Comparison of ENCODE assay signal across 9 mouse cellular contexts in genomic region chr8:11010913-11011605, GRCm38 (mm10). TPM values are rescaled to one million over a fixed set of nuclear protein-coding genes. Genes with fewer than 3 reads are reported as not detected.
DNase-seq lines count a peak whose midpoint lies in the region; ATAC-seq lines count a peak whose summit lies in the region.
"Had no signal": no experiment of that assay in that cellular context is flagged by ENCODE, and none has a peak within 500 bp of the region (broad histone marks: within the 10 kb centered on the region; RNA-seq: fewer than 3 reads in every experiment).

No protein-coding gene starts in this region.

- H3K9ac ChIP-seq in liver, embryonic 11.5 days (ENCODE audit: low read depth, low read length) = peak overlapping the region; percentile 37; the same call in 1 of the 2 replicates

- peak overlapping the region; percentile 24; the same call in 1 of the 2 replicates for H3K4me3 ChIP-seq in heart, embryonic 10.5 days
- no peak overlapping the region; the same call in 1 of the 2 replicates for H3K4me3 ChIP-seq in liver, embryonic 11.5 days (ENCODE audit: low read depth, low read length)
- H3K4me3 ChIP-seq: myocyte had no signal

- DNase-seq in heart, embryonic 10.5 days (ENCODE audit: low spot score) = no peak
- no peak for DNase-seq in heart, adult 18-20 months
- peak; percentile 60 for DNase-seq in adrenal gland, postnatal 25 days
- peak; percentile 15 to 16 for DNase-seq in heart, postnatal 36 days
- DNase-seq in liver, embryonic 11.5 days (ENCODE audit: low spot score) = no peak
- no peak for DNase-seq in urinary bladder, adult 2 months (ENCODE audit: low spot score)
- no peak for DNase-seq in frontal cortex, postnatal 14 days (ENCODE audit: low spot score in 2 of 2)
- no peak for DNase-seq in gastrocnemius, adult 18-20 months (ENCODE audit: low spot score)

- H3K36me3 ChIP-seq in heart, embryonic 10.5 days = peaks cover 7% of the 10 kb centered on the region
- no peaks in the 10 kb centered on the region; the same call in 1 of the 2 replicates for H3K36me3 ChIP-seq in liver, embryonic 11.5 days (ENCODE audit: control insufficient read depth, insufficient read depth, low read length)

- intact Hi-C loops in heart, postnatal 36 days (cut with DNase I) = no loop called here

- H3K9me3 ChIP-seq in heart, embryonic 10.5 days = no peaks in the 10 kb centered on the region
- H3K9me3 ChIP-seq in liver, embryonic 11.5 days (ENCODE audit: control insufficient read depth, low read length) = no peaks in the 10 kb centered on the region

- peak overlapping the region; percentile 84 for H3K4me2 ChIP-seq in liver, embryonic 11.5 days

- H3K27ac ChIP-seq in heart, embryonic 10.5 days = peak overlapping the region; percentile 86
- H3K27ac ChIP-seq in liver, embryonic 11.5 days (ENCODE audit: low read depth, low read length) = peak overlapping the region; percentile 43; the same call in 1 of the 2 replicates

- 6% methylated on average over 11 of the region's 11 CpGs for WGBS in heart, embryonic 10.5 days
- 25% methylated on average over 11 of the region's 11 CpGs for whole genome bisulfite sequencing in liver, embryonic 11.5 days

- peaks cover 40% of the 10 kb centered on the region for H3K4me1 ChIP-seq in heart, embryonic 10.5 days
- H3K4me1 ChIP-seq in liver, embryonic 11.5 days (replicated peaks; ENCODE audit: control insufficient read depth, insufficient read depth, low read length) = peaks cover 27% of the 10 kb centered on the region

- no peak for ATAC-seq in liver, embryonic 11.5 days (replicated peaks; ENCODE audit: low FRiP score)

- H3K27me3 ChIP-seq in heart, embryonic 10.5 days (ENCODE audit: insufficient read depth, poor library complexity, severe bottlenecking) = no peaks in the 10 kb centered on the region
- H3K27me3 ChIP-seq in liver, embryonic 11.5 days (replicated peaks; ENCODE audit: control insufficient read depth, insufficient read depth, low read length) = peaks cover 2% of the 10 kb centered on the region; the same call in 1 of the 2 replicates

RNA-seq across cellular contexts. Expression of gene Irs2, which starts 2.8 kb away (rescaled TPM):
- polyA plus RNA-seq in heart, embryonic 10.5 days (2016; fragmentation: Nextera tagmentation; extraction: Ambion mirVana) = 4.5 and 6.2 TPM in 2 replicates
- total RNA-seq in heart, adult 18-20 months (2021) = 10 to 100 TPM; 17.8 to 18.5 TPM
- 22.1 and 23.0 TPM in 2 replicates for total RNA-seq in adrenal gland, postnatal 25 days (2021)
- 10 to 100 TPM; 13.2 to 33.5 TPM for total RNA-seq in heart, postnatal 36 days (2021)
- polyA plus RNA-seq in liver, embryonic 11.5 days (2014; fragmentation: Nextera tagmentation; extraction: Ambion mirVana) = 8.3 and 8.9 TPM in 2 replicates
- polyA plus RNA-seq in urinary bladder, adult 2 months (2012; rRNA removed) = 8.5 and 13.4 TPM in 2 replicates
- total RNA-seq in gastrocnemius, adult 18-20 months (2021) = 10 to 100 TPM; 17.4 to 73.1 TPM

Comparison
In these comparisons a context has a peak if more than half of its experiments do, and no peak if none do; other contexts are left out.
1. DNase-seq: peak in adrenal gland, postnatal 25 days (single experiment) and heart, postnatal 36 days (2 of 2); none in heart, embryonic 10.5 days (single experiment), heart, adult 18-20 months (0 of 2), liver, embryonic 11.5 days (single experiment), urinary bladder, adult 2 months (single experiment), frontal cortex, postnatal 14 days (0 of 2) and gastrocnemius, adult 18-20 months (single experiment).